Mouse (Mus musculus) cerebellum, postnatal 10 days (tissue): ENCODE data around the gene Olfr53.
"Not testable (repeated sequence)": the region's sequence is repeated elsewhere in the genome, so short reads cannot be mapped to it uniquely, and the experiment has no call there.

Source experiments
- DNase-seq, 2 experiments: peaks; one replicate each; pipeline ENCODE4 v3.0.0; 2021; ENCODE audit warnings: mixed read lengths in 2 of 2

Olfr53 gene

DNA sequence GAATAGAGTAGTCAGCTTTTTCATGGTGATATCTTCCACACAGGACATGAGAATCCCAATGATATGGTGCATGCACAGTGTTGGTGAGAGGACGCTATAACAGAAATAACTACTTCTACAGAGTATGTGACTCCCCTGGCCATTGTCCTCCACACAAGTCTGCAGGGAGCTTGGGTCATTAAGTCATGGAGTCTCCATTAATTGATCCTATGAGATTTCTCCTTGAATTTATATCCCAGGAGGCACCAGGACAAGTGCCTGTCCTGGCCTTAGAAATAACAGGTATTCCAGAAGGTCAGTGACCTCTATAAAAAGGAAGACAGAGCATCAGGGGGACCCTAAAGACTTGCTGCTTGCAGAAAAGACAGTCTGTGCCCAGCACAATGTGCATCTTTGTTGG, at the start of gene Olfr53:
TSS of gene Olfr53 (plus strand) at position 301 of the 400 bp plus-strand sequence.
- DNase-seq = no peak

DNA sequence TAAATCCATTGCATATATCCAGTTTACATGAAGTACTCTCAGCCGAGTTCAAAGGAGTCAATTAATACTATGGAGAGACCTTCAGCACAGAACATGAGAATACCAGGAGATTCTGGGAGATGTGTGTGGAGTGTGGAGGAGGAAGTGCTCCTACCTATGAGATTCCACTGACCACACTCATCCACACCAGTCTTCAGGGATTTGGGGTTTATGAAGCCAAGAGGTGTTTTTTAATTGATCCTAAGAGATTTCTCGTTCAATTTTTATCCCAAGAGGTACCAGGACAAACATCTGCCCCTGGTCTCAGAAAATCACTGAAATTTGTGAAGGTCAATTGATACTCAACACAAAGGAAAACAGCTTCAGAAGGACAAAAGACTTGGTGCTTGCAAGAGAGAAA, 45.3 kb upstream of the Olfr53 start, which contains the start of gene Olfr46:
TSS of gene Olfr46 (plus strand) at position 301 of the 400 bp plus-strand sequence.
- not testable (repeated sequence) for DNase-seq

DNA sequence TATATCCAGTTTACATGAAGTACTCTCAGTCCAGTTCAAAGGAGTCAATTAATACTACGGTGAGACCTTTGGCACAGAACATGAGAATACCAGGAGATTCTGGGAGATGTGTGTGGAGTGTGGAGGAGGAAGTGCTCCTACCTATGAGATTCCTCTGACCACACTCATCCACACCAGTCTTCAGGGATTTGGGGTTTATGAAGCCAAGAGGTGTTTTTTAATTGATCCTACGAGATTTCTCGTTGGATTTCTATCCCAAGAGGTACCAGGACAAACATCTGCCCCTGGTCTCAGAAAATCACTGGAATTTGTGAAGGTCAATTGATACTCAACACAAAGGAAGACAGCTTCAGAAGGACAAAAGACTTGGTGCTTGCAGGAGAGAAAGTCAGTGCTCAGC, 17.6 kb upstream of the Olfr53 start, which contains the start of gene Olfr61:
TSS of gene Olfr61 (plus strand) at position 301 of the 400 bp plus-strand sequence.
- DNase-seq = not testable (repeated sequence)

DNA sequence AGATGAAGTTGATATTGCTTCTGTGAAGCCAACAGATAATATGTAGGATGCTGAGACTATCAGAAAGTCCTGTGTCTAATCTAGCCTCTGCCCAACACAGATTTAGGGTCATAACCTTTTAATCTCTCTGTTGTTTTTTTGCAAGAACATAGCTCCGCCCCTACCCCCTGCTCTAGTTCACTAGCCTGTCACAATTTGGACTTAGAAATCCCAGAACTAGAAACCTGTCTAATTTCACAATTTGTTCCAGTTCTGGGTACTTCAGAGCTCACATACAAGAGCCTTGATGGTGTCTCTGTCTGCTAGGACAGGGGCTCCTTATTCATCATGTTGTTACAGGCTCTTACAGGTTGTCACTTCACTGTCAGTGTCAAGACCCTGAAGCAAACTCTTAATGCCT, 15.7 kb upstream of the Olfr53 start:
- no peak for DNase-seq

DNA sequence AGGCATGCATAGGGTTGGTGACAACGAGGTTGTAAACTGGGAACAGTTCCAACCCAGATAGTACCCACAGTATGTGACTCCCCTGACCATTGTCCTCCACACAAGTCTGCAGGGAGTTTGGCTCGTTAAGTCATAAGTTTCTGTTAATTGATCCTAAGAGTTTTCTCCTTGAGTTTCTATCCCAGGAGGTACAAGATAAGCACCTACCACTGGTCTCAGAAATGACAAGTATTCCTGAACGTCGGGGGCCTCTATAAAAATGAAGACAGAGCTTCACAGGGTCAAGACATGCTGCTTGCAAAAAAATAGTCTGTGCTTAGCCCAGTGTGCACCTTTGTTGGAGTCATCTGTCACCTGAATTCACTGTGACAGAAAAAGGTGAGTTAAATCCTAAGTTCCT, 13.4 kb downstream of the Olfr53 start, which contains the start of gene Olfr539:
TSS of gene Olfr539 (plus strand) at position 301 of the 400 bp plus-strand sequence.
- DNase-seq = no peak

DNA sequence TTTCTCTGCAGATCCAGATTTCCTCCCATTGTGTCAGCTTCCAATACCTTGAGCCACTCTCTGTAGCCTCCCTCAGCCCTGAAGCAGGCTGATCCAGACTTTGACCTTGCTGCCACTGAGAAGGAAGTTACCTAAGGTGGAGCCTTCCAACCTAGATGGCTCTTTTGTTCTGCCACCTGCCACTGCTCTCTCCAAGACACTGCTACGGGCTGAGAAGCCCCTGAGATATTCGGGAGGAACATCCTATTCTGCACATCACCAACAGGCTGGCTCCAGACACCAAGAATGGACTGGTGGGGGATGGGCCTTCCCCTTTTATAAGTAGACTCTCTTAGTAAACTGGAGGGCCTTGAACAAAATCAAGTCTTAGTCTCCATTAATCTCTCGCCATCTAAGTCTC, 24.4 kb downstream of the Olfr53 start:
- DNase-seq = not testable (repeated sequence)

DNA sequence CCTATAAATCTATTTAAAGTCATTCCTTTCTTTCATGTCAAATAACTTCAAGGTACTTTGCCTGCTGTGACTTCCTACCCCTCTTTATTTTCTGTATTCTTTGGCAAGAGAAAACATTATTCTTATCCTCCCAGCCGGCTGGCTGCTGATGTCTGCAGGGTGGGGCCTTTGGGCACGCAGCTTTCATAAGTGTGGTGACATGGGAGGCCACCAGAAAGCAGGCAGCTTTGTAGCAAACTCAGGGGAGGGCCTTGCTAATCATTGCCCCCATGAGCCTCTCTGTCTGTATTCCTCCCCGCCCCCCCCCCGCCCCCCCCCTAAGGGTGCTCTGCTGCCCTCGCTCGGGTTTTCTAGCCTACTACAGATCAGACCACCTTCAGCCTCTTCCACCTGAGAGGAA, 29.6 kb downstream of the Olfr53 start:
- no peak for DNase-seq

DNA sequence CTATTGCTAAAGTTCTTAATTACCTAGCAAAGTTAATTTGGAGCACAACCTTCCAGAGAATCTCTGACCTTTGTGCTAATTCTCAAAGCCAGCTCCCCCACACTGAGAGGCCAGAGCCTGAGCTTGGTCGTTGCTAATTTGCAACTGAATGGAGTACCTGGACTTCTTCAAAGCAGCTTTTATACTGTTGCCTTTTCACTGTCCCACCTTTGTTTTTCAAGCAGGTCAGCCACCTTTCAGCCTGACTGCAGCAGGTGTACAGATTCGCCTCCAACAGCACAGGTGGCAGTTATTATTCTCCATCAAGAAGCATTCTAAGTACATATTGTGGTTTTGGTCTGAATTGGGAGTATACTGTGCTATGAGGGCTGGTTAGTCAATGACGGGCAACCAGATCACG, 33.3 kb downstream of the Olfr53 start:
- not testable (repeated sequence) for DNase-seq

DNA sequence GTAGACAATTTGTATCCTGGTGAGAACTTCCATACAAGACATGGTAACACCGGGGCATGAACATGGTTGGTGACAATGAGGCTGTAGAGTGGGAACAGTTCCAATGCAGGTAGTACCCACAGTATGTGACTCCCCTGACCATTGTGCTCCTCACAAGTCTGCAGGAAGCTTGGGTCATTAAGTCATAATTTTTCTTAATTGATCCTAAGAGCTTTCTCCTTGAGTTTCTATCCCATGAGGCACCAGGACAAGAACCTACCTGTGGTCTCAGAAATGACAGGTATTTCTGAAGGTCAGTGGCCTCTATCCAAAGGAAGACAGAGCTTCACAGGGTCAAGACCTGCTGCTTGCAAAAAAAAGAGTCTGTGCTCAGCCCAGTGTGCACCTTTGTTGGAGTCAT, 35.4 kb downstream of the Olfr53 start, which contains the start of gene Olfr45:
TSS of gene Olfr45 (plus strand) at position 301 of the 400 bp plus-strand sequence.
- no peak for DNase-seq

DNA sequence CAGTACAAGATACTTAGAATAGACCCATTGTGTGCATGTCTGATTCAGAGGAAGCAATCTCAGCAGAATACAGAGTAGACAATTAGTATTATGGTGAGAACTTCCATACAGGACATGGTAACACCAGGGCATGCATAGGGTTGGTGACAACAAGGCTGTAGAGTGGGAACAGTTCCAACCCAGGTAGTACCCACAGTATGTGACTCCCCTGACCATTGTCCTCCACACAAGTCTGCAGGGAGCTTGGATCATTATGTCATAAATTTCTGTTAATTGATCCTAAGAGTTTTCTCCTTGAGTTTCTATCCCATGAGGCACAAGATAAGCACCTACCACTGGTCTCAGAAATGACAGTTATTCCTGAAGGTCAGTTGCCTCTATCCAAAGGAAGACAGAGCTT, 50.7 kb downstream of the Olfr53 start, which contains the start of gene Olfr541:
TSS of gene Olfr541 (plus strand) at position 301 of the 400 bp plus-strand sequence.
- DNase-seq = no peak
